Mouse (Mus musculus) heart, embryonic 12.5 days (tissue): ENCODE measurements at regions not wholly inside any gene's neighbourhood (a gene's known extent, or its start where the extent isn't known, plus 50 kb on each side); places are given as distances from the start of the nearest gene placed in this dataset.

Source experiments
- ATAC-seq: fragments of 200-750 bp; cut with Nextera tagmentation; 2 replicates; pipeline ENCODE4 v1.8.0; 2017; ENCODE audit warnings: moderate TSS enrichment, moderate library complexity; ENCODE audit not compliant: insufficient number of reproducible peaks, low FRiP score
- H3K27ac ChIP-seq: fragments of 300-500 bp; sonication (generic); 2 replicates; pipeline ENCODE4 v1.5.1; 2016; ENCODE audit warnings: mild to moderate bottlenecking, moderate library complexity; ENCODE audit not compliant: poor library complexity, severe bottlenecking
- H3K27me3 ChIP-seq: fragments of 300-500 bp; sonication (generic); replicated peaks from 2 replicates; pipeline ENCODE4 v1.6.1; 2016; ENCODE audit warnings: mild to moderate bottlenecking, moderate library complexity
- H3K36me3 ChIP-seq: fragments of 300-500 bp; sonication (generic); 2 replicates; pipeline ENCODE4 v1.6.1; 2016; ENCODE audit warnings: mild to moderate bottlenecking, moderate library complexity
- H3K4me1 ChIP-seq: fragments of 300-500 bp; sonication (generic); replicated peaks from 2 replicates; pipeline ENCODE4 v1.6.1; 2016; ENCODE audit warnings: mild to moderate bottlenecking
- H3K4me2 ChIP-seq: fragments of 300-500 bp; sonication (generic); 2 replicates; pipeline ENCODE4 v1.6.1; 2016; ENCODE audit warnings: mild to moderate bottlenecking, moderate library complexity
- H3K4me3 ChIP-seq: fragments of 300-500 bp; sonication (generic); 2 replicates; pipeline ENCODE4 v1.5.1; 2016; ENCODE audit warnings: mild to moderate bottlenecking
- H3K9ac ChIP-seq: fragments of 300-500 bp; sonication (generic); 2 replicates; pipeline ENCODE4 v1.6.1; 2016; ENCODE audit warnings: mild to moderate bottlenecking, moderate library complexity
- H3K9me3 ChIP-seq: fragments of 300-500 bp; sonication (generic); replicated peaks from 2 replicates; pipeline ENCODE4 v1.6.1; 2016; ENCODE audit warnings: mild to moderate bottlenecking, moderate library complexity
- WGBS: fragments of 180-500 bp; shearing (Covaris S2); methylation state at CpG from one replicate; pipeline ENCODE4 v1.1.7; 2016; 5-methylcytosine and 5-hydroxymethylcytosine counted together

GRCm38 (mm10) chr6:51329070-51329995 is 103.1 kb upstream of the Nfe2l3 start:
- no peak overlapping the region for H3K4me3 ChIP-seq
- H3K27me3 ChIP-seq, result no peaks in the 10 kb centered on the region
- no peaks in the 10 kb centered on the region for H3K9me3 ChIP-seq
- H3K9ac ChIP-seq, result no peak overlapping the region
- peak overlapping the region; percentile 3; the same call in 1 of the 2 replicates for H3K27ac ChIP-seq
- peaks cover 62% of the 10 kb centered on the region for H3K4me1 ChIP-seq
- ATAC-seq, result no peak
- H3K36me3 ChIP-seq, result no peaks in the 10 kb centered on the region
- 71% methylated on average over 13 of the region's 13 CpGs for WGBS
- no peak overlapping the region for H3K4me2 ChIP-seq

- peaks cover 64% of the 10 kb centered on the region for H3K4me1 ChIP-seq
- no peak for ATAC-seq
- no peak overlapping the region for H3K4me2 ChIP-seq
- H3K36me3 ChIP-seq, result no peaks in the 10 kb centered on the region
- no peaks in the 10 kb centered on the region for H3K9me3 ChIP-seq
- no peak overlapping the region for H3K9ac ChIP-seq
- H3K4me3 ChIP-seq, result no peak overlapping the region
- 52% methylated on average over 5 of the region's 5 CpGs for WGBS
- no peaks in the 10 kb centered on the region for H3K27me3 ChIP-seq
- H3K27ac ChIP-seq, result no peak overlapping the region
Measured at GRCm38 (mm10) chr6:51330069-51330706, 102.3 kb upstream of the Nfe2l3 start.

- peak; percentile 49; the same call in 1 of the 2 replicates for ATAC-seq
- Histone ChIP-seq H3K36me3 (no peaks in the 10 kb centered on the region), H3K9me3 (no peaks in the 10 kb centered on the region), H3K4me1 (peaks cover 71% of the 10 kb centered on the region), H3K9ac (no peak overlapping the region), H3K4me3 (no peak overlapping the region), H3K27me3 (no peaks in the 10 kb centered on the region), H3K4me2 (no peak overlapping the region; the same call in 1 of the 2 replicates), H3K27ac (peak overlapping the region; percentile 75)
- 67% methylated on average over 11 of the region's 11 CpGs for WGBS
Measured at GRCm38 (mm10) chr6:51332841-51333240, 99.6 kb upstream of the Nfe2l3 start.

- peak; percentile 66 for ATAC-seq
- Histone ChIP-seq H3K4me1 (peaks cover 66% of the 10 kb centered on the region), H3K4me2 (peak overlapping the region; percentile 24), H3K27ac (peak overlapping the region; percentile 75), H3K36me3 (no peaks in the 10 kb centered on the region), H3K9me3 (no peaks in the 10 kb centered on the region), H3K4me3 (no peak overlapping the region), H3K27me3 (no peaks in the 10 kb centered on the region), H3K9ac (no peak overlapping the region)
- WGBS, result 35% methylated on average over 7 of the region's 7 CpGs
Measured at GRCm38 (mm10) chr6:51333722-51334360, 98.6 kb upstream of the Nfe2l3 start.

- 59% methylated on average over 5 of the region's 5 CpGs for WGBS
- H3K4me2 ChIP-seq, result no peak overlapping the region
- 0 out of 2 replicates have a peak, but pooled peaks cover 3% of the 10 kb centered on the region for H3K27me3 ChIP-seq
- H3K36me3 ChIP-seq, result no peaks in the 10 kb centered on the region
- no peaks in the 10 kb centered on the region for H3K9me3 ChIP-seq
- H3K9ac ChIP-seq, result no peak overlapping the region
- no peak; the same call in 1 of the 2 replicates for ATAC-seq
- peaks cover 56% of the 10 kb centered on the region for H3K4me1 ChIP-seq
- no peak overlapping the region for H3K27ac ChIP-seq
- H3K4me3 ChIP-seq, result no peak overlapping the region
Measured at GRCm38 (mm10) chr6:51335314-51335713, 97.2 kb upstream of the Nfe2l3 start.

GRCm38 (mm10) chr6:51339301-51339700 is 93.2 kb upstream of the Nfe2l3 start:
- Histone ChIP-seq H3K36me3 (no peaks in the 10 kb centered on the region), H3K27ac (no peak overlapping the region), H3K9me3 (no peaks in the 10 kb centered on the region), H3K4me3 (no peak overlapping the region), H3K27me3 (0 out of 2 replicates have a peak, but pooled peaks cover 3% of the 10 kb centered on the region), H3K9ac (no peak overlapping the region), H3K4me1 (peaks cover 27% of the 10 kb centered on the region), H3K4me2 (no peak overlapping the region)
- WGBS, result 70% methylated on average over 2 of the region's 2 CpGs
- no peak for ATAC-seq

- no peak for ATAC-seq
- Histone ChIP-seq H3K4me3 (no peak overlapping the region), H3K9me3 (no peaks in the 10 kb centered on the region), H3K27ac (no peak overlapping the region), H3K27me3 (no peaks in the 10 kb centered on the region), H3K4me1 (peaks cover 10% of the 10 kb centered on the region; the same call in 1 of the 2 replicates), H3K36me3 (no peaks in the 10 kb centered on the region), H3K4me2 (no peak overlapping the region), H3K9ac (no peak overlapping the region)
- 69% methylated on average over 9 of the region's 9 CpGs for WGBS
Measured at GRCm38 (mm10) chr6:51347721-51348120, 84.7 kb upstream of the Nfe2l3 start.

- 71% methylated on average over 3 of the region's 3 CpGs for WGBS
- no peak overlapping the region for H3K4me2 ChIP-seq
- no peaks in the 10 kb centered on the region for H3K36me3 ChIP-seq
- H3K4me3 ChIP-seq, result no peak overlapping the region
- no peaks in the 10 kb centered on the region for H3K9me3 ChIP-seq
- no peaks in the 10 kb centered on the region for H3K27me3 ChIP-seq
- no peak for ATAC-seq
- no peak overlapping the region for H3K9ac ChIP-seq
- H3K4me1 ChIP-seq, result peaks cover 10% of the 10 kb centered on the region; the same call in 1 of the 2 replicates
- no peak overlapping the region for H3K27ac ChIP-seq
Measured at GRCm38 (mm10) chr6:51349771-51350170, 82.7 kb upstream of the Nfe2l3 start.

- WGBS, result 72% methylated on average over 11 of the region's 11 CpGs
- Histone ChIP-seq H3K36me3 (no peaks in the 10 kb centered on the region), H3K9me3 (no peaks in the 10 kb centered on the region), H3K4me1 (0 out of 2 replicates have a peak, but pooled peaks cover 7% of the 10 kb centered on the region), H3K27me3 (no peaks in the 10 kb centered on the region), H3K9ac (no peak overlapping the region), H3K4me3 (no peak overlapping the region), H3K27ac (no peak overlapping the region), H3K4me2 (no peak overlapping the region)
- ATAC-seq, result no peak
Measured at GRCm38 (mm10) chr6:51355041-51355440, 77.4 kb upstream of the Nfe2l3 start.

- Histone ChIP-seq H3K4me3 (no peak overlapping the region), H3K4me1 (0 out of 2 replicates have a peak, but pooled peaks cover 11% of the 10 kb centered on the region), H3K36me3 (no peaks in the 10 kb centered on the region), H3K27ac (no peak overlapping the region), H3K4me2 (no peak overlapping the region), H3K27me3 (no peaks in the 10 kb centered on the region), H3K9ac (no peak overlapping the region), H3K9me3 (no peaks in the 10 kb centered on the region)
- ATAC-seq, result no peak
- 67% methylated on average over 12 of the region's 12 CpGs for WGBS
Measured at GRCm38 (mm10) chr6:51361611-51362180, 70.8 kb upstream of the Nfe2l3 start.
